Mouse (Mus musculus) liver, embryonic 11.5 days (tissue): ENCODE data around the gene Vps35l. TPM values are rescaled to one million over a fixed set of nuclear protein-coding genes. Genes with fewer than 3 reads are reported as not detected.

Experiments
- ATAC-seq: fragments of 200-750 bp; cut with Nextera tagmentation; replicated peaks from 2 replicates; pipeline ENCODE4 v1.8.0; 2017; ENCODE audit warnings: moderate number of reproducible peaks, mild to moderate bottlenecking, moderate TSS enrichment, moderate library complexity; ENCODE audit not compliant: low FRiP score
- DNase-seq: peaks from one replicate; pipeline ENCODE4 v3.0.0-alpha.2; 2017; ENCODE audit warnings: low spot score
- H3K27ac ChIP-seq: fragments of 300-500 bp; sonication (generic); 2 replicates; pipeline ENCODE4 v1.5.1; 2014; ENCODE audit warnings: mild to moderate bottlenecking, low read depth, low read length, control low read depth
- H3K27me3 ChIP-seq: fragments of 300-500 bp; sonication (generic); replicated peaks from 2 replicates; pipeline ENCODE4 v1.6.1; 2014; ENCODE audit warnings: low read length, mixed read lengths; ENCODE audit not compliant: control insufficient read depth, insufficient read depth
- H3K36me3 ChIP-seq: fragments of 300-500 bp; sonication (generic); 2 replicates; pipeline ENCODE4 v1.6.1; 2014; ENCODE audit warnings: mild to moderate bottlenecking, low read length, moderate library complexity, mixed read lengths; ENCODE audit not compliant: control insufficient read depth, insufficient read depth
- H3K4me1 ChIP-seq: fragments of 300-500 bp; sonication (generic); replicated peaks from 2 replicates; pipeline ENCODE4 v1.6.1; 2014; ENCODE audit warnings: low read length, mixed read lengths; ENCODE audit not compliant: control insufficient read depth, insufficient read depth
- H3K4me2 ChIP-seq: fragments of 300-500 bp; sonication (generic); 2 replicates; pipeline ENCODE4 v1.6.1; 2014; ENCODE audit warnings: mild to moderate bottlenecking, control low read depth, moderate library complexity
- H3K4me3 ChIP-seq: fragments of 300-500 bp; sonication (generic); 2 replicates; pipeline ENCODE4 v1.5.1; 2014; ENCODE audit warnings: low read depth, low read length, control low read depth
- H3K9ac ChIP-seq: fragments of 300-500 bp; sonication (generic); 2 replicates; pipeline ENCODE4 v1.6.1; 2014; ENCODE audit warnings: low read depth, low read length, control low read depth
- H3K9me3 ChIP-seq: fragments of 300-500 bp; sonication (generic); 2 replicates; pipeline ENCODE4 v1.6.1; 2016; ENCODE audit warnings: low read length, inconsistent platforms, mixed read lengths; ENCODE audit not compliant: control insufficient read depth
- WGBS: fragments of 180-500 bp; shearing (Covaris S2); extraction: QIAGEN DNeasy Blood & Tissue Kit; methylation state at CpG from one replicate; pipeline ENCODE4 v1.1.7; 2014; 5-methylcytosine and 5-hydroxymethylcytosine counted together
- polyA plus RNA-seq: library from polyadenylated mRNA; unstranded; fragments of >200 nt; fragmentation: Nextera tagmentation; extraction: Ambion mirVana; gene quantifications from 2 replicates; pipeline ENCODE4 v1.2.1, GENCODE M21; 2014

Gene Vps35l
- 56.6 and 64.3 TPM in 2 replicates for polyA plus RNA-seq

DNA sequence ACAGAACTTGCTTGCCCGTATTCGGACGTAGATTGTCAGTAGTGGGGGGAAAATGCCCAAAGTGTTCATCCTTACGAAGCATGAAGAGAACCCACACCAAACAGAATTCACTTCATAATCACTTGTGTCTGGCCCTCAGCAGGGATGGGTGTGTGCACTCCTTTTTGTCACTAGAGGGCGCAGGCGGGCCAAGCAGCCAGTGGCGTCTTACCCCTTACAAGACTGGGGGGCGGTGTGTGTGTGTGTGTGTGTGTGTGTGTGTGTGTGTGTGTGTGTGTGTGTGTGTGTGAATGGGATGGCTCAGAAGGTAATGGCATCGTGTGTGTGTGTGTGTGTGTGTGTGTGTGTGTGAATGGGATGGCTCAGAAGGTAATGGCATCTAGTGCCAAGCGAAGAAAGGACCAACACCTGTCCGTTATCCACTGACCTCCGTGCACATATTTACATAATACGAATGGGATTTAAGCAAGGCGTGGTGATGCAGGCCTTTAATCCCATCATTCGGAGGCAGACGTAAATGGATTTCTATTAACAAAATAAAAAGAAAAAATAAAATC is at the start of gene Vps35l:
Gene Vps35l, plus strand, starts transcription at position 252 of the 557 bp plus-strand sequence.
- H3K27me3 ChIP-seq, result no peaks in the 10 kb centered on the region
- peaks cover 19% of the 10 kb centered on the region for H3K4me1 ChIP-seq
- ATAC-seq, result peak; percentile 82
- DNase-seq, result peak; percentile 62
- peak within 1 kb of the TSS; percentile 79 for H3K9ac ChIP-seq
- WGBS, result 3% methylated on average over 15 of the region's 16 CpGs
- H3K27ac ChIP-seq, result peak within 1 kb of the TSS; percentile 55; the same call in 1 of the 2 replicates
- no peaks in the 10 kb centered on the region; the same call in 1 of the 2 replicates for H3K36me3 ChIP-seq
- peak within 1 kb of the TSS; percentile 80 for H3K4me2 ChIP-seq
- H3K9me3 ChIP-seq, result no peaks in the 10 kb centered on the region
- H3K4me3 ChIP-seq, result peak within 1 kb of the TSS; percentile 83

DNA sequence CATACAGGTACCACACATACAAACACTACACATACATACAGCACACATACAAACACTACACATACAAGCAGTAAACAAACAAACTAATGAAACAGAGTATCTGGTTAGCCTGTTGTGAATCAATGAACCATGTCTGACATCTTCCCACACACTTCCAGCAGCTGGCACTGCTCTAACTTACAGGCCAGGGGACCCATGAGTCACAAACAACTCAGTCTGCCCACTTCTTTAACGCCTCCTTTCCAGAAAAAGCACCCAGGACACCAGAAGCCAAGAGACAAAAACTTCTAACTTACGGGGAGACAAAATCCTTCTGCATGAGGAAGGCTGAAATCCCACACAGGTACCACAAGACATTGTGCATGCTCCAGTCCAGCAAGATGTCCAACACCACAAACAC is 48.7 kb upstream of the Vps35l start:
- no peaks in the 10 kb centered on the region for H3K27me3 ChIP-seq
- H3K9ac ChIP-seq, result no peak overlapping the region

DNA sequence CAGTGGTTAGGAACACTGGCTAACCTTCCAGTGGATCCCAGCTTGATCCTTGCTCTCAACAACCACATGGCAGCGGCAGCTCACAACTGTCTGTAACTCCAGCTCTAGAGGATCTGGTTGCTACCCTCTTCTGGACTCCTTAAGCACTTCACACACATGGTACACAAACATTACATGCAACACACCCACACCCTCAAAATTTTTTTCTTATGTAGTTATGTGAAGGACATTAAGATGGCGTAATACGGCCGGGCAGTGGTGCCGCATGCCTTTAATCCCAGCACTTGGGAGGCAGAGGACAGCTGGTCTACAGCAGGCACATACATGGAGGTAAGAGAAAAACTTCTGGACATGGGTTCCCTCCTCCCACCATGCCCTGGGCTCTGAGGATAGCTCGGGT is 43.9 kb upstream of the Vps35l start:
- DNase-seq (no peak), ATAC-seq (no peak)
- H3K9ac ChIP-seq, result no peak overlapping the region
- peaks cover 22% of the 10 kb centered on the region for H3K36me3 ChIP-seq
- no peak overlapping the region for H3K27ac ChIP-seq
- H3K27me3 ChIP-seq, result no peaks in the 10 kb centered on the region
- H3K4me1 ChIP-seq, result no peaks in the 10 kb centered on the region
- 98% methylated on average over 6 of the region's 6 CpGs for WGBS
- H3K4me3 ChIP-seq, result no peak overlapping the region
- no peaks in the 10 kb centered on the region for H3K9me3 ChIP-seq
- H3K4me2 ChIP-seq, result no peak overlapping the region

More for the DNA sequence above, 48.7 kb upstream of the Vps35l start:
- no peak overlapping the region for H3K4me2 ChIP-seq
- 90% methylated on average over 2 of the region's 2 CpGs for WGBS
- H3K27ac ChIP-seq, result no peak overlapping the region
- DNase-seq (no peak), ATAC-seq (no peak)
- peaks cover 31% of the 10 kb centered on the region for H3K36me3 ChIP-seq
- no peaks in the 10 kb centered on the region for H3K4me1 ChIP-seq
- H3K4me3 ChIP-seq, result no peak overlapping the region
- no peaks in the 10 kb centered on the region for H3K9me3 ChIP-seq

DNA sequence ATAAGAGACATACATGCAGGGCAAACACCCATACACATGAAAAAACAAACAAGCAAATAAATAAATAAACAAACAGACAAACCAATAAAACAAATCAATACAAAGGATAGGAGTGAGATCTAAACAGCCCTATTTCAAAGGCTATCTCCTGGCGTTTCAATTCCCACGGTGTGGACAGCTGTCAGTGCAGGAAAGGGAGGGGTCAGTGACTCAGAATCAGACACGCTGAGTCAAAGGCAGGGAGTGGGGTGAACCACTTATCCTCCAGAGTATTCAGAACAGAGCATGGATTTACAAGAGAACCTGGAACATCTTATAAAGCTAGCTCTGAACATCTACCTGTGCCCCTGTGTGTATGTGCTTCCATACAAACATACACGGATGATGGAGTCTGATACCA is 42.9 kb upstream of the Vps35l start:
- peaks cover 17% of the 10 kb centered on the region for H3K36me3 ChIP-seq
- no peak overlapping the region for H3K4me3 ChIP-seq
- H3K4me1 ChIP-seq, result no peaks in the 10 kb centered on the region
- H3K27ac ChIP-seq, result no peak overlapping the region
- H3K27me3 ChIP-seq, result no peaks in the 10 kb centered on the region
- ATAC-seq (no peak), DNase-seq (no peak)
- no peaks in the 10 kb centered on the region for H3K9me3 ChIP-seq
- H3K9ac ChIP-seq, result no peak overlapping the region
- H3K4me2 ChIP-seq, result no peak overlapping the region
- 73% methylated on average over 4 of the region's 4 CpGs for WGBS

GRCm38 (mm10) chr7:118698882-118699281 is 41.1 kb upstream of the Vps35l start:
- no peak overlapping the region for H3K9ac ChIP-seq
- no peaks in the 10 kb centered on the region for H3K9me3 ChIP-seq
- H3K36me3 ChIP-seq, result peaks cover 16% of the 10 kb centered on the region
- no peak overlapping the region; the same call in 1 of the 2 replicates for H3K27ac ChIP-seq
- WGBS, result 83% methylated on average over 9 of the region's 9 CpGs
- H3K4me2 ChIP-seq, result 0 out of 2 replicates have a peak overlapping the region, but pooled peaks have one; percentile 25
- peaks cover 3% of the 10 kb centered on the region; the same call in 1 of the 2 replicates for H3K4me1 ChIP-seq
- no peak; the same call in 1 of the 2 replicates for ATAC-seq
- no peak for DNase-seq
- H3K4me3 ChIP-seq, result no peak overlapping the region
- H3K27me3 ChIP-seq, result no peaks in the 10 kb centered on the region

DNA sequence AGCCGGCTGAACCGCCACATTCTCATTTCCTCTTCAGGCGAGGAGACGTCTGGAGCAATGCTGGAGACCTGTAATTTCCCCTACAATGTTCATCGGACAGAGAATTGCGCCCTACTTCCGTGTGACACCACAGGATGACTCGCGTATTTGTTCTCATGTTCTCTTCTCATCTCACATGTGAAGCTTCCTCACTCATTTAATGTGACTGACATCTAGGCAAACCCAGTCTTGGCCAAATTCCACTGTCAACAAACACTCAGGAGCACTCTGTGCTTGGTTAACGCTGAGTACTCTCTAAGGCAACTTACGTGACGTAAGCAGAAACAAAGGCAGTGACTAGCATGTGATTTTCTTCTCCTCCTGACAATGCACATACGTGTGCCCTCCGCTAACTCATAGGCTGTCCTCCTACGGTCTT is 36.9 kb upstream of the Vps35l start:
- peaks cover 4% of the 10 kb centered on the region for H3K36me3 ChIP-seq
- no peaks in the 10 kb centered on the region for H3K9me3 ChIP-seq
- ATAC-seq, result no peak
- no peak overlapping the region for H3K4me3 ChIP-seq
- H3K27ac ChIP-seq, result no peak overlapping the region
- H3K4me2 ChIP-seq, result no peak overlapping the region
- H3K27me3 ChIP-seq, result no peaks in the 10 kb centered on the region
- no peak for DNase-seq
- no peak overlapping the region for H3K9ac ChIP-seq
- H3K4me1 ChIP-seq, result peaks cover 13% of the 10 kb centered on the region
- WGBS, result 84% methylated on average over 15 of the region's 15 CpGs

GRCm38 (mm10) chr7:118704001-118704850 is 35.8 kb upstream of the Vps35l start:
- H3K27me3 ChIP-seq, result no peaks in the 10 kb centered on the region
- H3K4me3 ChIP-seq, result peak overlapping the region; percentile 92
- WGBS, result 78% methylated on average over 9 of the region's 9 CpGs
- H3K4me1 ChIP-seq, result peaks cover 13% of the 10 kb centered on the region
- DNase-seq (no peak), ATAC-seq (0 out of 2 replicates have a peak, but pooled peaks have one; percentile 7)
- peak overlapping the region; percentile 90 for H3K9ac ChIP-seq
- H3K27ac ChIP-seq, result peak overlapping the region; percentile 81
- peak overlapping the region; percentile 84 for H3K4me2 ChIP-seq
- no peaks in the 10 kb centered on the region for H3K36me3 ChIP-seq
- no peaks in the 10 kb centered on the region for H3K9me3 ChIP-seq

GRCm38 (mm10) chr7:118705101-118705961 is 34.7 kb upstream of the Vps35l start, which contains the start of gene Gde1:
Gde1 (minus strand) TSS chr7:118705778.
- H3K27ac ChIP-seq, result peak within 1 kb of the TSS; percentile 81
- under 1% methylated on average over 63 of the region's 66 CpGs for WGBS
- DNase-seq, result peak; percentile 90
- ATAC-seq, result peak; percentile 93
- peak within 1 kb of the TSS; percentile 84 for H3K4me2 ChIP-seq
- no peaks in the 10 kb centered on the region for H3K36me3 ChIP-seq
- H3K4me3 ChIP-seq, result peak within 1 kb of the TSS; percentile 92
- no peaks in the 10 kb centered on the region for H3K9me3 ChIP-seq
- peak within 1 kb of the TSS; percentile 90 for H3K9ac ChIP-seq
- peaks cover 13% of the 10 kb centered on the region for H3K4me1 ChIP-seq
- H3K27me3 ChIP-seq, result no peaks in the 10 kb centered on the region
